In genomic region chr4:129134799-129135585, GRCm38 (mm10) we compare ENCODE assay signal across 8 mouse cellular contexts. TPM values are rescaled to one million over a fixed set of nuclear protein-coding genes. Genes with fewer than 3 reads are reported as not detected.
A peak's percentile ranks its signal among the peaks of the same experiment; 100 is the strongest.
DNase-seq lines count a peak whose midpoint lies in the region; ATAC-seq and TF ChIP-seq lines count a peak whose summit lies in the region.

No protein-coding gene starts in this region.

- intact Hi-C loops in gastrocnemius, postnatal 36 days (cut with DNase I): loop anchor here (2.0 to 10.0 kb wide), 3 partner anchors 42 to 320 kb away; no protein-coding TSS in a partner anchor

- H3K9me3 ChIP-seq in intestine, embryonic 16.5 days (ENCODE audit: control insufficient read depth, low read length): no peaks in the 10 kb centered on the region
- no peaks in the 10 kb centered on the region for H3K9me3 ChIP-seq in liver, postnatal 0 days (ENCODE audit: low read length)
- no peaks in the 10 kb centered on the region for H3K9me3 ChIP-seq in neural tube, embryonic 12.5 days

- H3K36me3 ChIP-seq in intestine, embryonic 16.5 days (ENCODE audit: control insufficient read depth, insufficient read depth, low read length): no peaks in the 10 kb centered on the region
- H3K36me3 ChIP-seq in liver, postnatal 0 days (replicated peaks; ENCODE audit: insufficient read depth, low read length): no peaks in the 10 kb centered on the region
- peaks cover 6% of the 10 kb centered on the region; the same call in 1 of the 2 replicates for H3K36me3 ChIP-seq in neural tube, embryonic 12.5 days

- H3K27me3 ChIP-seq in intestine, embryonic 16.5 days (replicated peaks; ENCODE audit: control insufficient read depth, insufficient read depth, low read length): peaks cover 24% of the 10 kb centered on the region
- H3K27me3 ChIP-seq in liver, postnatal 0 days (ENCODE audit: insufficient read depth, low read length): peaks cover 52% of the 10 kb centered on the region
- peaks cover 10% of the 10 kb centered on the region; the same call in 1 of the 2 replicates for H3K27me3 ChIP-seq in neural tube, embryonic 12.5 days (replicated peaks)

- no peak overlapping the region for H3K4me3 ChIP-seq in intestine, embryonic 16.5 days (ENCODE audit: low read length)
- no peak overlapping the region for H3K4me3 ChIP-seq in liver, postnatal 0 days (ENCODE audit: low read depth, low read length)
- peak overlapping the region; percentile 18; the same call in 1 of the 2 replicates for H3K4me3 ChIP-seq in neural tube, embryonic 12.5 days

- 0 out of 2 replicates have a peak, but pooled peaks have one; percentile 22 for ATAC-seq in intestine, embryonic 16.5 days
- ATAC-seq in liver, postnatal 0 days: no peak
- peak; percentile 69 for ATAC-seq in neural tube, embryonic 12.5 days (ENCODE audit: low FRiP score, low read depth)

- no peak overlapping the region for H3K4me2 ChIP-seq in intestine, embryonic 16.5 days (ENCODE audit: low read depth, low read length)
- peak overlapping the region; percentile 54 for H3K4me2 ChIP-seq in liver, postnatal 0 days (ENCODE audit: low read depth, low read length)
- H3K4me2 ChIP-seq in neural tube, embryonic 12.5 days (replicated peaks): peak overlapping the region; percentile 88

- H3K9ac ChIP-seq in intestine, embryonic 16.5 days (ENCODE audit: low read depth, low read length): peak overlapping the region; percentile 22; the same call in 1 of the 2 replicates
- 0 out of 2 replicates have a peak overlapping the region, but pooled peaks have one; percentile 34 for H3K9ac ChIP-seq in liver, postnatal 0 days (replicated peaks)
- H3K9ac ChIP-seq in neural tube, embryonic 12.5 days: peak overlapping the region; percentile 23; the same call in 1 of the 2 replicates

- WGBS in intestine, embryonic 16.5 days: 12% methylated on average over 15 of the region's 15 CpGs
- WGBS in liver, postnatal 0 days (ENCODE audit: insufficient replicate concordance): 6% methylated on average over 15 of the region's 15 CpGs
- 7% methylated on average over 15 of the region's 15 CpGs for WGBS in neural tube, embryonic 12.5 days

- TF ChIP-seq CTCF in liver, postnatal 0 days (IDR thresholded peaks at IDR 0.05; ENCODE audit: low read depth): peak; percentile 90

- TF ChIP-seq EP300 in liver, postnatal 0 days (IDR thresholded peaks at IDR 0.05; ENCODE audit: low read depth): no peak

- peaks cover 12% of the 10 kb centered on the region for H3K4me1 ChIP-seq in intestine, embryonic 16.5 days (ENCODE audit: control insufficient read depth, insufficient read depth, low read length)
- peaks cover 30% of the 10 kb centered on the region for H3K4me1 ChIP-seq in liver, postnatal 0 days (ENCODE audit: insufficient read depth)
- H3K4me1 ChIP-seq in neural tube, embryonic 12.5 days: peaks cover 34% of the 10 kb centered on the region

- H3K27ac ChIP-seq in intestine, embryonic 16.5 days (ENCODE audit: low read length): no peak overlapping the region
- H3K27ac ChIP-seq in liver, postnatal 0 days (ENCODE audit: low read depth): no peak overlapping the region
- H3K27ac ChIP-seq in neural tube, embryonic 12.5 days: no peak overlapping the region

- DNase-seq in B cell, adult 2 months: peak; percentile 77 to 79
- DNase-seq in WW6 (ENCODE audit: low read depth, low spot score): peak; percentile 56
- peak; percentile 74 to 90 for DNase-seq in cerebellum, postnatal 4 days (ENCODE audit: low spot score in 2 of 2)
- DNase-seq in gastrocnemius, postnatal 36 days: peak; percentile 56 to 65
- DNase-seq in liver, postnatal 0 days: peak; percentile 83
- peak; percentile 74 for DNase-seq in thymus, postnatal 25 days

RNA-seq across cellular contexts. Expression of gene Fndc5, which starts 1.8 kb away (rescaled TPM):
- total RNA-seq in gastrocnemius, postnatal 36 days (2021): 10 to 100 TPM; 68.2 to 86.2 TPM
- polyA plus RNA-seq in intestine, embryonic 16.5 days (2015; fragmentation: Nextera tagmentation; extraction: Ambion mirVana): 1.5 and 2.2 TPM in 2 replicates
- polyA plus RNA-seq in liver, postnatal 0 days (2015; fragmentation: Nextera tagmentation; extraction: Ambion mirVana): 0.32 and 0.52 TPM in 2 replicates
- 21.7 and 21.8 TPM in 2 replicates for polyA plus RNA-seq in neural tube, embryonic 12.5 days (2016; fragmentation: Nextera tagmentation; extraction: Ambion mirVana)

RNA-seq across cellular contexts. Expression of gene Hpca, which starts 13.2 kb away (rescaled TPM):
- total RNA-seq in gastrocnemius, postnatal 36 days (2021): not detected
- polyA plus RNA-seq in intestine, embryonic 16.5 days (2015; fragmentation: Nextera tagmentation; extraction: Ambion mirVana): 4.0 and 4.5 TPM in 2 replicates
- 0.18 and 0.40 TPM in 2 replicates for polyA plus RNA-seq in liver, postnatal 0 days (2015; fragmentation: Nextera tagmentation; extraction: Ambion mirVana)
- polyA plus RNA-seq in neural tube, embryonic 12.5 days (2016; fragmentation: Nextera tagmentation; extraction: Ambion mirVana): 19.8 and 21.3 TPM in 2 replicates

RNA-seq across cellular contexts. Expression of gene Tmem54, which starts 29.6 kb away (rescaled TPM):
- total RNA-seq in gastrocnemius, postnatal 36 days (2021): not detected
- 159 and 167 TPM in 2 replicates for polyA plus RNA-seq in intestine, embryonic 16.5 days (2015; fragmentation: Nextera tagmentation; extraction: Ambion mirVana)
- 0.26 TPM in 1 of 2 replicates, not detected in the other for polyA plus RNA-seq in liver, postnatal 0 days (2015; fragmentation: Nextera tagmentation; extraction: Ambion mirVana)
- 0.68 and 0.79 TPM in 2 replicates for polyA plus RNA-seq in neural tube, embryonic 12.5 days (2016; fragmentation: Nextera tagmentation; extraction: Ambion mirVana)

RNA-seq across cellular contexts. Expression of gene S100pbp, which starts 54.5 kb away (rescaled TPM):
- total RNA-seq in gastrocnemius, postnatal 36 days (2021): 1 to 10 TPM; 3.3 to 5.1 TPM
- polyA plus RNA-seq in intestine, embryonic 16.5 days (2015; fragmentation: Nextera tagmentation; extraction: Ambion mirVana): 10.3 and 10.9 TPM in 2 replicates
- 3.5 and 3.6 TPM in 2 replicates for polyA plus RNA-seq in liver, postnatal 0 days (2015; fragmentation: Nextera tagmentation; extraction: Ambion mirVana)
- 20.5 and 21.6 TPM in 2 replicates for polyA plus RNA-seq in neural tube, embryonic 12.5 days (2016; fragmentation: Nextera tagmentation; extraction: Ambion mirVana)

RNA-seq across cellular contexts. Expression of gene Yars, which starts 54.6 kb away (rescaled TPM):
- total RNA-seq in gastrocnemius, postnatal 36 days (2021): 10 to 100 TPM; 38.0 to 39.8 TPM
- 104 and 107 TPM in 2 replicates for polyA plus RNA-seq in intestine, embryonic 16.5 days (2015; fragmentation: Nextera tagmentation; extraction: Ambion mirVana)
- 23.0 and 25.7 TPM in 2 replicates for polyA plus RNA-seq in liver, postnatal 0 days (2015; fragmentation: Nextera tagmentation; extraction: Ambion mirVana)
- polyA plus RNA-seq in neural tube, embryonic 12.5 days (2016; fragmentation: Nextera tagmentation; extraction: Ambion mirVana): 103 and 111 TPM in 2 replicates

Comparison
In these comparisons a context has a peak if more than half of its experiments do, and no peak if none do; other contexts are left out.
1. RNA of gene Tmem54, which starts 29.6 kb away (polyA plus RNA-seq): 159 to 167 TPM in intestine, embryonic 16.5 days; 0.68 to 0.79 TPM in neural tube, embryonic 12.5 days and 0.26 TPM in liver, postnatal 0 days; every median in the first group is over 10 times any median in the second.
2. Peak in every context shown above with its lines, with median percentiles within 50 percentile points of each other: DNase-seq and H3K9ac ChIP-seq.